Mouse (Mus musculus) gastrocnemius, postnatal 36 days (tissue): ENCODE data around the gene Slc7a1. TPM values are rescaled to one million over a fixed set of nuclear protein-coding genes. Genes with fewer than 3 reads are reported as not detected.

Source experiments
- DNase-seq, 2 experiments: peaks; one replicate each; pipeline ENCODE4 v3.0.0; 2022
- intact Hi-C: fragments of 180-260 bp; cut with DNase I; formaldehyde crosslinking; loops from one replicate; pipeline ENCODE4 v1.15.1; 2025
- long read RNA-seq, 2 experiments: library from polyadenylated mRNA; stranded (forward); transcript quantifications; one replicate each; pipeline ENCODE4 v2.0.0; 2021
- total RNA-seq, 2 experiments: library from RNA; stranded (reverse); gene quantifications; 2 replicates each; pipeline ENCODE4 v1.2.3; 2021

Slc7a1 gene
- 1 to 10 TPM; 1.9 to 2.8 TPM for total RNA-seq
- long read RNA-seq, experiment 1, result 0 reads
- long read RNA-seq, experiment 2, partial matches to known transcripts, result 1 of 1 reads
- long read RNA-seq, experiment 2, other reads (novel, unspliced or antisense), result 0 of 1 reads

GRCm38 (mm10) chr5:148399660-148400443 is at the start of gene Slc7a1:
Gene Slc7a1 (minus strand): TSS chr5:148399904.
- DNase-seq, result peak; percentile 80 to 88
- intact Hi-C loops, result no loop called here

GRCm38 (mm10) chr5:148444974-148445373 is 45.3 kb upstream of the Slc7a1 start:
- intact Hi-C loops, result no loop called here
- DNase-seq, result no peak

- peak; percentile 14 to 17 for DNase-seq
- intact Hi-C loops, result no loop called here
Measured at GRCm38 (mm10) chr5:148443734-148444133, 44.0 kb upstream of the Slc7a1 start.

- DNase-seq, result no peak
Measured at GRCm38 (mm10) chr5:148435660-148436059, 36.0 kb upstream of the Slc7a1 start.

GRCm38 (mm10) chr5:148432121-148432520 is 32.4 kb upstream of the Slc7a1 start:
- intact Hi-C loops, result no loop called here
- DNase-seq, result no peak

More at GRCm38 (mm10) chr5:148435660-148436059, 36.0 kb upstream of the Slc7a1 start:
- intact Hi-C loops, result no loop called here

- intact Hi-C loops, result no loop called here
- no peak for DNase-seq
Measured at GRCm38 (mm10) chr5:148428846-148429245, 29.1 kb upstream of the Slc7a1 start.

GRCm38 (mm10) chr5:148425136-148425535 is 25.4 kb upstream of the Slc7a1 start:
- intact Hi-C loops, result no loop called here
- DNase-seq, result no peak

GRCm38 (mm10) chr5:148421326-148421725 is 21.6 kb upstream of the Slc7a1 start:
- intact Hi-C loops, result no loop called here
- DNase-seq, result no peak

- no peak for DNase-seq
Measured at GRCm38 (mm10) chr5:148419112-148419526, 19.4 kb upstream of the Slc7a1 start.

GRCm38 (mm10) chr5:148418436-148418835 is 18.7 kb upstream of the Slc7a1 start:
- intact Hi-C loops, result no loop called here
- DNase-seq, result no peak

More at GRCm38 (mm10) chr5:148419112-148419526, 19.4 kb upstream of the Slc7a1 start:
- intact Hi-C loops, result no loop called here

- intact Hi-C loops, result no loop called here
- DNase-seq, result no peak
Measured at GRCm38 (mm10) chr5:148417756-148418155, 18.1 kb upstream of the Slc7a1 start.

- DNase-seq, result no peak
- intact Hi-C loops, result no loop called here
Measured at GRCm38 (mm10) chr5:148416461-148416860, 16.8 kb upstream of the Slc7a1 start.

GRCm38 (mm10) chr5:148414233-148414632 is 14.5 kb upstream of the Slc7a1 start:
- DNase-seq, result no peak
- intact Hi-C loops, result no loop called here

- DNase-seq, result no peak
- intact Hi-C loops, result no loop called here
Measured at GRCm38 (mm10) chr5:148412504-148412903, 12.8 kb upstream of the Slc7a1 start.

- no peak for DNase-seq
- intact Hi-C loops, result no loop called here
Measured at GRCm38 (mm10) chr5:148409465-148409864, 9.8 kb upstream of the Slc7a1 start.

GRCm38 (mm10) chr5:148406913-148407312 is 7.2 kb upstream of the Slc7a1 start:
- intact Hi-C loops, result no loop called here
- DNase-seq, result no peak

- intact Hi-C loops, result no loop called here
- no peak for DNase-seq
Measured at GRCm38 (mm10) chr5:148404548-148404947, 4.8 kb upstream of the Slc7a1 start.

- intact Hi-C loops, result no loop called here
- DNase-seq, result no peak
Measured at GRCm38 (mm10) chr5:148402641-148403040, 2.9 kb upstream of the Slc7a1 start.

- DNase-seq, result no peak
- intact Hi-C loops, result no loop called here
Measured at GRCm38 (mm10) chr5:148398766-148399659, 691 bp downstream of the Slc7a1 start.

- DNase-seq, result no peak
- intact Hi-C loops, result no loop called here
Measured at GRCm38 (mm10) chr5:148398451-148398765, 1.3 kb downstream of the Slc7a1 start.

GRCm38 (mm10) chr5:148397911-148398310 is 1.8 kb downstream of the Slc7a1 start:
- intact Hi-C loops, result no loop called here
- DNase-seq, result no peak
